Mouse (Mus musculus): ENCODE measurements around the gene Cep41.

Gene Cep41

DNA sequence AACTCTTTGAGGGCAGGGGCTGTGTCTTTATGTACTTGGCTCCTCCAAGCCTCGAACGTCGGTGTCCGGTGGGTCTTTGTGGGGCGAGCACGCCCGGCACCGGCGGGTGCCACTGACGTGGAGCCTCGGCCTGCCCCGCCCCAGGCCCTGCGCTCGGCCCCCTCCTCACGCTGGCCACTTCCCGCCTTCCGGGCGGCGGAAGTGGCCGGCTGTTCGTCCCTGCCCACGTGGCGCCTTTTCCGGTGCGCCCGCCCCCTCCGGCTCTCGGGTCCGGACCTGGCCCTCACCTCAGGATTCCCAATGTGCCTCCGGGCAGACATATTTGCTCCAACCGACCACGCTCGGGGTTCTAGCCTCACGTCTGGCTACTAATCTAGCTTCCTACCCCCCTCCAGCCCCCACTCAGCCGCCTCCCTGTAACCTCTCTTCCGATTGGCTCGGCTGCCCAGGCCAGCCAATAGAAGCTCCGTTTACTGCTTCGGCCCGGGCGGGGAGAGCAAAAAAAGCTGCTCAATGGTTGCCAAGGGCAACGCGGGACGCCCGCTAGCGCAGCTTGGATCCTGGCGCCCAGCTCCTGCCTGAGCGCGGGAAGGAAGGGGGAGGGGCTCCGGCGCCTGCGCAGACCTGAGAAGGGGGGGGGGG lies at the start of gene Cep41:
TSS of gene Cep41 (minus strand) at position 400 of the 642 bp plus-strand sequence.
- DNase-seq: peak; percentile 94

GRCm38 (mm10) chr6:30739177-30739747 lies 45.7 kb upstream of the Cep41 start:
- DNase-seq: peak; percentile 25

GRCm38 (mm10) chr6:30738464-30739006 lies 45.0 kb upstream of the Cep41 start:
- DNase-seq: no peak

DNA sequence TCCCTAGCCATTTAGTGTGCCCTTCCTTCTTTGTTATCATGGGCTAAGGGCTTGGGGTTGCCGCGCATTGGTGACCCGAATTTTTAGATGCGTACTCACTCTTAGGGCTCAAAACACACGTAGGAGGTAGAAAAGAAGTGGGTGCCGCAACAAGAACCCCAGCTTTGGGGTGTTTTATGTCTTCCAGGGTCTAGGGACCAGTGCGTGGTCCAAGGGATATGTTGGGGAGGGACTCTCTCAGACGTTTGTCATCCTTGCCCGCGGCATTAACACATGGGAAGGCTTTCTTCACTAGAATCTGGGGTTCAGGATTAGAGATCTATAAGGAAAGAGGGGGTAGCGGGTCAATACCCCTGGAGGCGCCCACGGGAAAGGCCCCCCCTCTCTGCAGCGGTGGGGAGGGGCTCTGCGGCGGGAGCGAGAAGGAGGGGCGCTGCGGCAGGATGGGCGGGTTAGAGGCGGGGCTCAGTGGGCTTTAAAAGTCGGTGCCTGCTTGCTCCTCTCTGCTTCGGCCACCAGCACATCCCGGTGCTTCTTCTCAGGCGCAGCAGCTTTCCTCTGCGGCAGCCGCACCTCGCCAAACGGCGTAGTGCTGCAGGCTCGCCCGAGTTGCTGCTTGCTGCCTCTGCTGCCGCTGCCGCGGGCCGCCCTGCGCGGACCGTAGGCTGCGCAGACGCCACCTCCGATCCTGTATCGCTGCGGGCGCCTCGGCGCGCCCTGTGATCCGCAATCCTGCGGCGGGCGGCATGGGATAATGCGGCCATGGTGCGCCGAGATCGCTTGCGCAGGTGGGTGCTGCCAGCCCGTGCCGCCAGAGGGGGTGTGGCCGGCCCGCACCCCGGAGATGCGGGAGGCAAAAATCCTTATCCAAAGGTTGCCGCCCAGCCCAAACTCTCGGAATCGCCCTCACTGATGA lies 44.3 kb upstream of the Cep41 start:
- peak; percentile 63 for DNase-seq

DNA sequence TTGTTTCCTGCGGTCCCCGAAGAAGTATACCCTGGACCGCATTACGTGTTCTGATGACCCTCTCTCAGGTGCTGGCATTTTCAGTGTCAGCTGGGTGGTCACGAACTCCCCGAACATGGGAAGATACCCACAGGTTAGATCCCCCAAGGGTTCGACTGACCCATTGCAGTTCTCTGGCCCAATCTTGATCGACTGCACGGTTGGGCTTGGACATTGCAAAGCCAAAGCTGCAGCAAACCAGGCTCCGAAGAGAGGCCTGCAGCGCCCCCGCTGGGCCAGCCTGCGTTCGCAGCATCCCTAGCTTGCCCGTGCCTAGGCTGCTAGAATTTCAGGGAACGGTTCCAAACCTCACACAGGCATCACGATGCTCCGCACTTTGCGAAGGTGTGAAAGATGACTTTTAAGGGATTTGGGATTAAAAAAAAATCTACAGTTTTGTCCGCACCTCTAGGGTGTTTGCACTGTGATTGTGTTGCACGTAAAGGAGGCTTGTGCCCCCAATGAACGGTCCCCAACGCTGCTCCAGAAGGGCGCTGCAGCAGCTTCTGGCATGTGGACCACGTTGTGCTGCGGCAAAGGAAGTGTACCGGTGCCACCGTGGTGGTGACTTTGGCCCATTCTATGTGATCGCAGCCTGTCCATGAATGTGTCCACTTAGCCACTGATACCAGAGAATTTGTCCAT lies 43.5 kb upstream of the Cep41 start:
- DNase-seq: peak; percentile 77

DNA sequence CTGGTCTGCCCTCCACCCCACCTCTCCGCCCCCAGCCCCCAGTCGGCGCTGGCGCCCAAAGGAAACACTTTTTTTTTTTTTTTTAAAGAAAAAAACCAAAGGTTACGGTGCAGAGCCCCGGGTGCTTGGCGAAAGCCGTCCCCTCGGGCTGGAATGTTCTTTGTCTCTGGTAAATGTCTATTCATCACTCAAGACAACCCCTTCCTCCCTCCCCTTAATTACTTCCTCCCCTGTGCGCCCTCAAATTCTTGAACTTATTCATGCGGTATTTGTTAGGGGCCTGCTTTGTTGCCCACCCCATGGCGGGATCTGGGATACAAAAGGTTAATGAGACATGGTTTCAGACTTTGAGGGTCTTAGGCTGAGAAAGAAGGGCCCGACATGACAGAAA lies 42.8 kb upstream of the Cep41 start:
- DNase-seq: no peak

GRCm38 (mm10) chr6:30735728-30736371 lies 42.3 kb upstream of the Cep41 start:
- no peak for DNase-seq

DNA sequence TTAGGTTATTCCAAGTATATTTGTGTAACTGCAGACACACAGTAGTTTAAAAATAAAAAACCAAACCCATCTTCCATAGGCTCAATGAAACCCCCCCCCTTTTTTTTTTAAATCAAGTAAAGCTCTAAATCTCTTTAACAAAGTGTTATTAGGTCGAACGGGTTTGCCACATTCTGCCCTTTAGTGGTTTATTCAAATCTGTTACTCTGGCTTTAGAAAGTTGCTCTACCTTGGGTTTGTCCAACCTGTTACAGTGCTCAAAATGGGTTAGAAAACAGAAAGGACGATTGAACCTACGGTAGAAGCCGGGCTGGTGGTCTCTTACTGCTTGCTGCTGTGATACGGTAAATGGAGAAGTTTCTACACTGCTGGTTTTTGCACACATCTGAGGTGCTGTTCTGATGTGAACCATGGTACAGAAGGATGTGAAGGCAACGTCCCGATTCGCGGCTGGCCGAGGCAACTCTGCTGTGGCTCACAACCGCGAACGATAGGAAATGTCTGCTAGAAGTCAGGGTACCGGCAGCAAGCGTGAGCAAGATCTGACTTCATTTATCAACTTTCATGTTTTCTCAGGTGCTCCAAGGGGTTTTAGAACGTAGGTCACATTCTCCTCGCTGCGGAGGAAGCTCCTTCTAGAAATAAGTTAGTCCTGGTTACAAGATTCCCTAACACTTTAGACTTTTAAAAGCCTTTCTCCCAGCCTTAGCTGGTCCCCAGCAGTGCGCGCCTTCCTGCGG lies 41.6 kb upstream of the Cep41 start:
- DNase-seq: no peak

- DNase-seq: no peak
Measured at GRCm38 (mm10) chr6:30734465-30734864, 40.9 kb upstream of the Cep41 start.

- no peak for DNase-seq
Measured at GRCm38 (mm10) chr6:30732571-30733130, 39.1 kb upstream of the Cep41 start.

DNA sequence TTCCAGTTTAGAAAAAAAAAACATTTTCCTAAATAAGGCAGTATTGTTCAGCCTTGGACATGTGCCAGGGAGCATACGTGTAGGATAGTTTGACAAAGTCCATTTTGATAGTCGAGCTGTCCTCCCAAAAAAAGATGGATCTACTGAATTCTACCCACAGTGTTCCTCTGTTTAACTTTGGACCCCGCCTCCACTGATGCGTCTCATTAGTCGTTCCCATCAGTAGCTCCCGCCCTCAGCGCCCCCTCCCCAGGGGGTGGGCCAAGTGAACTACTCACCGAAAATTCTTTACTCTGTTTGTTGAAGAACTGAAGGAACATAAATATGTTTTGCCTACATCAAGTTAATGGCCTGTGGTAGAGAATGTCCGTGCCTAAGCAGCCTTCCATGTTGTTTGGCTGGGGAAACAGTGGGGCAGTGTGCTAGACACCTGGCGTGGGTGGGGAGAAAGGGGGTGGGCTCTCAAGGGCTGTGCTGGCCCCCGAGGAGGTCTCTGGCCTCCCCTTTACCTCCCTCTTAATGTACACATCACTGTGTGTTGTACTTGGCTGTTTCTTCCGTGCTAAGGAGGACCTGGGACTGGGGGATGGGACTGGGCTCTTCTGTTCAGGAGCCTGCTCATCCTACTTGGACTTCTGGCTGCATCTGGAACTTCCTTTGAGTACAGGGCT lies 36.9 kb upstream of the Cep41 start:
- DNase-seq: no peak

DNA sequence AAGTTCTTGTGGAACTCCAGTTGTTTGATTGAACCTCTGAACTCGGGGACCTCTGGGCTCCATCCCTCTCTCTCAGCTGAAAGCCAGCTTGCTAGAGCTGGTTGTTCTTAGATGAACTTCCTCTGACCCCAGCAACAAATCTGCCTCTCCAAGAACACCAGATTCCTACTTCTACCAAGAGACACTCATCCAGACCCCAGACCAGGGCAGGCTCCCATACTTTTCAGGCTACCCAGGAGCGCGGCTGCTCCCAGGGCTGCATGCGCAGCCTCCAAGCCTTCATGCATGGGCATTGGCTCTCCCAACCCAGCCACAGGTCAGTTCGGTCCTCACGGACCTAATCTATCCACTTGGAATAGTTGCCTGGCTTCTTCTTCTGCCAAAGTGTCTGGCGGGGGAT lies 29.8 kb upstream of the Cep41 start, which contains the start of gene Mest:
TSS of gene Mest (plus strand) at position 217 of the 400 bp plus-strand sequence.
- DNase-seq: no peak

DNA sequence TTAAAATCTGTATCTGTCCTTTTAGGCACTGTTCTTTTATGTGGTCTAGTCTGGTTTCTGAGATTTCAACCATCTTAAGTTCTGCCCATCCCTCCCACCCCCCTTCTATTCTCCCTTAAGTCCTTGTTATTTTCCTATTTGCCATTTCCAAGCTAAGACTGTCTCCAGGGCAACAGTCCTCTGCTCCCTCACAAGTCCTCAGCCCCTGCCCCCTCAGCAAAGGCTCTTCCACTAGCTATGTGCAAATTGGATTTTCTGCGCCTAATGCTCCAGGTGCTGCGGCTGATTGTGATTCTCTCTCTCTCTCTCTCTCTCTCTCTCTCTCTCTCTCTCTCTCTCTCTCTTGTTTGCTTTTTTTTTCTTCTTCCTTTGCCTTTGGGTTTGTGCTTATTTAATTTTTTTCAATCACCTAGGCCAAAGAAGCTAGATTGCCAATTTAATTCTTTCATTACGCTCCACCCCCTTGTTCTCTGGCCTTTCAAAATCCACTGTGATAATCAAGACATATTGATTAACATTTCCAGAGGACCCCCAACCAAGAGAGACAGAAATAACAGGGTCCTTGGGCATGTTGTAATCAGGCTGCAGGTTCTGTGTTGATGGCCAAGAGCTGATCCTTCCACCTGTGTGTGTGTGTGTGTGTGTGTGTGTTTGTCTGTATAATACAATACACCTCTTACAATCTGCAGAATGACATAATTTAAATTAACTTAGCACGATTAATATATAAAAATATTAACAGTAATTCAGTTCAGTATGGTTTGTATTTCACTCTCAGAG lies 29.0 kb upstream of the Cep41 start:
- DNase-seq: no peak

- DNase-seq: peak; percentile 61
Measured at GRCm38 (mm10) chr6:30716796-30717195, 23.2 kb upstream of the Cep41 start.

GRCm38 (mm10) chr6:30714891-30715471 lies 21.4 kb upstream of the Cep41 start:
- no peak for DNase-seq

GRCm38 (mm10) chr6:30713896-30714295 lies 20.3 kb upstream of the Cep41 start:
- no peak for DNase-seq

DNA sequence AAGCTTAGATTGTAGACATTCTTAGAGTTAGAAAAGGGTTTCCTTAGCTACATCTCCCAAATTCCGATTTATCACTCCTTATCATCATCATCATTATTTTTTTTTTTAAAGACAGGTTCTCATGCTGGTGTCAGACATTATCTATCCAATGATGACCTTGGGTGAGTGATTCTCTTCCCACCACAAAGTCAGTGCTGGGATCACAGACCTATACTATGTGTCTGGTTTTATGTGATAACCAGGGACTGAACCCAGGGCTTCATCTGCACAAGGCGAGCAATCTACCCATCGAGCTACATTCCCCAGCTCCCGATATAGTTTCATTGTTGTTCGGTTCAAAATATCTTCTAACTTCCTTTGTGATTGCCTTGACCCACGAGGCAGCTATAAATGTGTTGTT lies 19.9 kb upstream of the Cep41 start:
- no peak for DNase-seq

- DNase-seq: peak; percentile 68
Measured at GRCm38 (mm10) chr6:30712484-30712883, 18.9 kb upstream of the Cep41 start.

DNA sequence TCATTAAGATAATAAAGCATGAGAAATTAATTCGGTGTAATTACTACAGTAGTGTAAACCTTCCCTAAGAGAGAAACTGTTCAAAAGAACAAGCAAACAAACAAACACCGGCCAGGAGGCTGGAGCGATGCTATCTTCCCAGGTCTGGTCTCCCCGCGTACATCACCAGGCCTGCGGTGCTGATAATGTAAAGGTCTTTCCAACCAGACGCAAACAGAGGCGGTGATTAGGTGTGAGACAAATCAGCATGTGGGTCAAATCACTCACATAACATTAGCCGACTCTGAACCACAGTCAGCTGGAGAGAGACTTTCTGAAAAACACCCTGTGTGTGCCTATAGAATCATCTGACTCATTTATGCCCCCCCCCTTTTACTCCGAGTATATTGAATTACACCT lies 17.8 kb upstream of the Cep41 start:
- DNase-seq: no peak
